Mouse (Mus musculus) B cell, adult 67 days (primary cell): ENCODE measurements around the gene Pigx. TPM values are rescaled to one million over a fixed set of nuclear protein-coding genes. Genes with fewer than 3 reads are reported as not detected.

Experiments used
- total RNA-seq, 2 experiments: library from RNA; stranded (reverse); gene quantifications; 4 replicates each; pipeline ENCODE4 v1.2.4; 2023

The Pigx gene
- total RNA-seq: 10 to 100 TPM; 35.3 to 38.7 TPM

DNA sequence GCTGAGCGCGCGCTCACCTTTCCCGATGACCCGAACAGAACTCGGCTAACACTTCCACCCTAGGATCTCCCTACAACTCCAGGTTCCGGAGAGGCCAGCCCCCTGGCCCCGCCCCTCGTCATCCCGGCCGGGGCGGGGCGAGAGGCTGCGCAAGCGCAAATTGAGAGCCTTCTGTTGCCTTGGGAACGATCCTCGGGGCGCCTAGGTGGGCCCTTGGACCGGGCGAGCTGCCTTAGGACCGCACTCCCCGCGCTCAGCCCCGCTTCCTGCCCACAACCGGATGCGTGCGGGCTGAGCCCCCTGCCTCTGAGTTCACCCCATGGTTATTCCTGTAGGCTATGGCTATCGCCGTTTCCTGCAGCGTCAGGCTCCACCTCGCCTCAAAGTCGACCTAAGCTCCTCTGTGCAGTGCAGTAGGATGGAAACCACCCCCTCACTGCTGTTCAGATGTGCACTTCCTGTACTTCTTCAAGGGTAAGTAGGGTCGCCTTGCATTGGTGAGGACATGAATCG, at the start of gene Pigx, which contains the start of gene Cep19:
Gene Pigx, minus strand, starts transcription at position 103 of the 513 bp plus-strand sequence.
Gene Cep19, plus strand, starts transcription at position 163 of the 513 bp plus-strand sequence.

DNA sequence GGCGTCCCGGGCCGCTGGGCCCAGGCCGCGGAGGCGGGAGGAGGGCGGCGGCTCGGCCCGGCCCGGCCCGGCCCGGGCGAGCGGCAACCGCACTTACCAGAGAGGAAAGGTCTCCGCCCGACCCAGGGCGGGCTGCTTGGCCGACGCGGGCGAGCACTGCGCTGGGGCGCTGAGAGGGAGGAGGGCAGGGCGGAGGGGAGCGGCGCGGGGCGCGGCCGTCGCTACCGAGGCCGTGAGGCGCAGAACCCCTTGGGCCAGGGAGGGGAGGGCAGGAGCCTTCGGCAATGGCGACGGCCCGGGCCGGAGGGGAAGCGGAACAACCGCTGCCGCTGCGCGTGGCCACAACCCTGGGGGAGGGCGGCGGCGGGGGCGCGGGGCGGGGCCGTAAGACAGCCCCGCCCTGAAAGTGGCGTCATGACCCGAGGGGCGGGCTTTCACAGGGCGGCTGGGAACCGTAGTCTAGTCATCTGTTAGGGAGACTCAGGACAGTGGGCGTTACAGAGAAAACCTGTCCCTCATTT, 20.5 kb downstream of the Pigx start, which contains the start of gene Pak2:
Gene Pak2, minus strand, starts transcription at position 352 of the 521 bp plus-strand sequence.

Other genes with a start within 250 kb of the Pigx start
- gene Meltf, start 220.9 kb downstream of the Pigx start, total RNA-seq: not detected
- gene Pigz, start 165.9 kb downstream of the Pigx start, total RNA-seq: not detected
- 10 to 100 TPM; 17.0 to 17.2 TPM for gene 0610012G03Rik, start 151.2 kb downstream of the Pigx start, total RNA-seq
- gene Ncbp2, start 151.2 kb downstream of the Pigx start, total RNA-seq: 10 to 100 TPM; 24.4 to 24.9 TPM
- gene Senp5, start 96.5 kb downstream of the Pigx start, total RNA-seq: 10 to 100 TPM; 34.3 to 35.6 TPM
- gene Pak2, start 20.4 kb downstream of the Pigx start, total RNA-seq: 10 to 100 TPM; 82.6 to 86.3 TPM
- 1 to 10 TPM; 4.8 to 7.1 TPM for gene Cep19, start 60 bp upstream of the Pigx start, total RNA-seq
- 100 to 1,000 TPM; 223 to 245 TPM for gene Nrros, start 65.9 kb upstream of the Pigx start, total RNA-seq
- gene Bex6, start 80.1 kb upstream of the Pigx start, total RNA-seq: not detected
- gene Fbxo45, start 147.4 kb upstream of the Pigx start, total RNA-seq: 10 to 100 TPM; 11.5 to 12.8 TPM
- gene Wdr53, start 147.5 kb upstream of the Pigx start, total RNA-seq: 10 to 100 TPM; 10.9 to 14.0 TPM
- gene Smco1, start 171.7 kb upstream of the Pigx start, total RNA-seq: 1 to 10 TPM in 1 of 2 experiments, not detected in 1; 1.7 TPM
- 10 to 100 TPM; 18.4 to 20.0 TPM for gene Rnf168, start 177.7 kb upstream of the Pigx start, total RNA-seq
- 10 to 100 TPM; 61.1 to 74.6 TPM for gene Ubxn7, start 232.5 kb upstream of the Pigx start, total RNA-seq